Mouse (Mus musculus) stomach, postnatal 0 days (tissue): ENCODE data around the gene Appl2.

Experiments
- CTCF ChIP-seq: IDR thresholded peaks from 2 replicates; pipeline ENCODE4 v1.5.1; 2016; ENCODE audit warnings: antibody characterized with exemption, low read depth, mild to moderate bottlenecking, moderate library complexity
- EP300 ChIP-seq: optimal IDR thresholded peaks from 2 replicates; pipeline ENCODE3; 2016; ENCODE audit warnings: antibody characterized with exemption

- no peak for TF ChIP-seq CTCF
- no peak for TF ChIP-seq EP300
Observed at GRCm38 (mm10) chr10:83637295-83637694, 11.2 kb downstream of the Appl2 start.
